Mouse (Mus musculus) E14TG2a.4 (cell line): ENCODE results near the gene Gpat3.

Experiments
- CTCF ChIP-seq: conservative IDR thresholded peaks from 2 replicates; pipeline ENCODE4 v1.5.1; 2014; ENCODE audit warnings: low read length
- NANOG ChIP-seq: IDR thresholded peaks from 2 replicates; pipeline ENCODE4 v1.6.1; 2014; ENCODE audit warnings: borderline replicate concordance, low read length, mixed read lengths
- POU5F1 ChIP-seq: IDR thresholded peaks from 2 replicates; pipeline ENCODE4 v1.6.1; 2014; ENCODE audit warnings: low read length, borderline replicate concordance

- TF ChIP-seq POU5F1 (no peak), CTCF (no peak), NANOG (no peak)
Measured at GRCm38 (mm10) chr5:100912366-100912765, 66.9 kb downstream of the Gpat3 start.
